Mouse (Mus musculus): ENCODE data around the gene Arl15. TPM values are rescaled to one million over a fixed set of nuclear protein-coding genes. Genes with fewer than 3 reads are reported as not detected.

Arl15 gene
- total RNA-seq, 2 experiments from 2014 or later: 12.5 to 21.6 TPM

GRCm38 (mm10) chr13:113797378-113797777 lies 3.1 kb downstream of the Arl15 start:
- no peak for ATAC-seq (replicated peaks; ENCODE audit: low FRiP score, low TSS enrichment, poor library complexity, severe bottlenecking)

- no peak for ATAC-seq (replicated peaks; ENCODE audit: low FRiP score, low TSS enrichment, poor library complexity, severe bottlenecking)
Observed at GRCm38 (mm10) chr13:113799361-113799760, 5.1 kb downstream of the Arl15 start.

GRCm38 (mm10) chr13:113800246-113800645 lies 5.9 kb downstream of the Arl15 start:
- no peak for ATAC-seq (replicated peaks; ENCODE audit: low FRiP score, low TSS enrichment, poor library complexity, severe bottlenecking)

GRCm38 (mm10) chr13:113802571-113802970 lies 8.3 kb downstream of the Arl15 start:
- ATAC-seq (replicated peaks; ENCODE audit: low FRiP score, low TSS enrichment, poor library complexity, severe bottlenecking): no peak

- ATAC-seq (replicated peaks; ENCODE audit: low FRiP score, low TSS enrichment, poor library complexity, severe bottlenecking): no peak
Observed at GRCm38 (mm10) chr13:113811141-113811540, 16.8 kb downstream of the Arl15 start.

- no peak for ATAC-seq (replicated peaks; ENCODE audit: low FRiP score, low TSS enrichment, poor library complexity, severe bottlenecking)
Observed at GRCm38 (mm10) chr13:113811910-113812592, 17.7 kb downstream of the Arl15 start.

- no peak for ATAC-seq (replicated peaks; ENCODE audit: low FRiP score, low TSS enrichment, poor library complexity, severe bottlenecking)
Observed at GRCm38 (mm10) chr13:113812593-113812975, 18.3 kb downstream of the Arl15 start.

- ATAC-seq (replicated peaks; ENCODE audit: low FRiP score, low TSS enrichment, poor library complexity, severe bottlenecking): peak; percentile 73
Observed at GRCm38 (mm10) chr13:113814121-113814520, 19.8 kb downstream of the Arl15 start.

GRCm38 (mm10) chr13:113815697-113816420 lies 21.6 kb downstream of the Arl15 start:
- ATAC-seq (replicated peaks; ENCODE audit: low FRiP score, low TSS enrichment, poor library complexity, severe bottlenecking): peak; percentile 35; the same call in 1 of the 2 replicates

GRCm38 (mm10) chr13:113816421-113816810 lies 22.1 kb downstream of the Arl15 start:
- no peak for ATAC-seq (replicated peaks; ENCODE audit: low FRiP score, low TSS enrichment, poor library complexity, severe bottlenecking)

- ATAC-seq (replicated peaks; ENCODE audit: low FRiP score, low TSS enrichment, poor library complexity, severe bottlenecking): no peak
Observed at GRCm38 (mm10) chr13:113819006-113819405, 24.7 kb downstream of the Arl15 start.

GRCm38 (mm10) chr13:113820176-113820575 lies 25.9 kb downstream of the Arl15 start:
- ATAC-seq (replicated peaks; ENCODE audit: low FRiP score, low TSS enrichment, poor library complexity, severe bottlenecking): no peak

- ATAC-seq (replicated peaks; ENCODE audit: low FRiP score, low TSS enrichment, poor library complexity, severe bottlenecking): no peak
Observed at GRCm38 (mm10) chr13:113821891-113822290, 27.6 kb downstream of the Arl15 start.

- no peak for ATAC-seq (replicated peaks; ENCODE audit: low FRiP score, low TSS enrichment, poor library complexity, severe bottlenecking)
Observed at GRCm38 (mm10) chr13:113824027-113824426, 29.7 kb downstream of the Arl15 start.

GRCm38 (mm10) chr13:113828633-113829032 lies 34.3 kb downstream of the Arl15 start:
- ATAC-seq (replicated peaks; ENCODE audit: low FRiP score, low TSS enrichment, poor library complexity, severe bottlenecking): 0 out of 2 replicates have a peak, but pooled peaks have one; percentile 15

GRCm38 (mm10) chr13:113829079-113829478 lies 34.8 kb downstream of the Arl15 start:
- ATAC-seq (replicated peaks; ENCODE audit: low FRiP score, low TSS enrichment, poor library complexity, severe bottlenecking): peak; percentile 69

GRCm38 (mm10) chr13:113830805-113831204 lies 36.5 kb downstream of the Arl15 start:
- ATAC-seq (replicated peaks; ENCODE audit: low FRiP score, low TSS enrichment, poor library complexity, severe bottlenecking): peak; percentile 69

GRCm38 (mm10) chr13:113832947-113833346 lies 38.6 kb downstream of the Arl15 start:
- ATAC-seq (replicated peaks; ENCODE audit: low FRiP score, low TSS enrichment, poor library complexity, severe bottlenecking): no peak

- ATAC-seq (replicated peaks; ENCODE audit: low FRiP score, low TSS enrichment, poor library complexity, severe bottlenecking): no peak
Observed at GRCm38 (mm10) chr13:113835921-113836320, 41.6 kb downstream of the Arl15 start.

- no peak for ATAC-seq (replicated peaks; ENCODE audit: low FRiP score, low TSS enrichment, poor library complexity, severe bottlenecking)
Observed at GRCm38 (mm10) chr13:113838601-113839576, 44.6 kb downstream of the Arl15 start.
